Mouse (Mus musculus) kidney, adult 18-20 months (tissue): ENCODE measurements at regions not wholly inside any gene's neighbourhood (a gene's known extent, or its start where the extent isn't known, plus 50 kb on each side); places are given as distances from the start of the nearest gene placed in this dataset.

Experiments used
- DNase-seq: peaks from one replicate; pipeline ENCODE4 v3.0.0; 2021

DNA sequence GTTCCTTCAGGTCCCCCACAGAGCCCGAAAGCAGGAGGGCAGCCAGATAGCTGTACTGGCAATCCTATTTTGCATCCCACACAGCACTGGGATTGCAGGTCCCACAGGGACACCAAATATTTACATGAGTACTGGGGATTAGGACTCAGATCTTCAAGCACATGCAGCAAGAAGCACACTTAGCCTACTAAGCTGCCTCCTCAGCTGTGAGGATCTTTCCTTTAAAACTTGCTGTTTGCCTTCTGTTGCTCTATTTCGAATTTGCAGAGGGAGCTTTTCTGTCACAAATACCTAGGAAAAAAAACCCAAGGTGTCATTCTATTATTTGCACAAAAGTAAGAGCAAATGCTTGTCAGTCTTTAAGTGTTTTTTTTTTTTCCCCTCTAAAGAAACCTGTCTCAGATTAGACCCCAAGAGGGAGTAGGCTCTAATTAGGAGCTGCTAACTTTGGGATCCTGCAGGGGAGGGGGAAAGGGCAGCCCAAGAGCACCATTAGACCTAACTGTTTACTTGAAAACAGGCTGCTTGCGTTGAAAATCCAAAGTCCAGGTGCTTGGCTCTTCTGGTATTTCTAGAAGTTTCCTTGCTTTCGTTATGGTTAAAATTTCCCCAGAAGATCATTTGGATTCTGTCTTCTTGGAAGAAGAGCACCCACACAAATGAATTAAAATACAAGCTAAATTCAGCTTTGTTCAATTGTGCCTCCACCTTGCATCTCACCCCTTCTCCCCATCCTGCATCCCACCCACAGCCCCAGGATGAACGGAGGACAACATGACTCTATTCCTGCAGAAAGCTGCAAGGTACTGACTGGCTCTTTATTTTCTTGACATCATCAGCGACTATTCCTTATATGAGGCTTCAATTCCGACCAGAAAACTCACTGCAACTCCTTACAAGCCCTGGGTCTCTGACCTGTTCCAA is 215.5 kb downstream of the Kcnj2 start:
- DNase-seq = peak; percentile 21

DNA sequence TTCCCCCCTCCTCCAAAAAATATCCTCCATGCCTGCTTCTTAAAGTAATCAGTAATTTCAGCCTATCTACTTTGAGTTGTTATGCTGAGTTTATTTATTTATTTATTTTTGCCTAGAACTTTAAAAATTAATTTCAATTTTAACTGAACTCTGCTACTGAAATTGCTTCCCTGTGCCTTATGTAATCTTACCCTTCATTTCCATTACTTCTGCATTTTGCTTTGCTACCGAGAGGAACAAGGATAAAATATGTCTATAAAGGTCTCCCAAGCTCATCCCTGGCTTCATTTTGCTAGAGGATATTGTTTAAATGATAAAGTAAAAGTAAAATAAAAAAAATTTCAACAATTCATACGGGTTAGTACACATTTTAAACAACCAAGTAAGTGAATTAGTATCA is 216.3 kb downstream of the Kcnj2 start:
- no peak for DNase-seq

GRCm38 (mm10) chr11:111290537-111290936 is 224.6 kb downstream of the Kcnj2 start:
- no peak for DNase-seq

- DNase-seq = no peak
Measured at GRCm38 (mm10) chr11:111296309-111296721, 230.4 kb downstream of the Kcnj2 start.

DNA sequence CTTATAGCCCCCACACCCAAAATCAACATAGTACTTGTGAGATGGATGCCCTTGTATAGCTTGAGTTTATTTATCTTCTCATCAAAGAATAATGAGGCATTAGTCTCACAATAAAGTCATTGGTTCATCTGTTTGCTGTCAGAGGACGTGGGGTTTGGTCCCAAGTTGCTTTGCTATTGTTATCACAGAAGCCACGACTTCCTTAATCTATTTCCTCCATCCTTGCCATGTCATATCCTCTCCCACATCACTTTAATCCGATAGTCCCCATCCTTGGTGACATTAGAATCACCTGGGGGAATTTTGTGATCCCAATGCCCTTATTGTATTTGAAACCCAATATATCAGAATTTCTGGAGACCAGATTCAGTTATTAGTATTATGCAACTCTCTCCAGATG is 246.8 kb downstream of the Kcnj2 start:
- no peak for DNase-seq

GRCm38 (mm10) chr11:111313566-111313965 is 247.6 kb downstream of the Kcnj2 start:
- DNase-seq = no peak

DNA sequence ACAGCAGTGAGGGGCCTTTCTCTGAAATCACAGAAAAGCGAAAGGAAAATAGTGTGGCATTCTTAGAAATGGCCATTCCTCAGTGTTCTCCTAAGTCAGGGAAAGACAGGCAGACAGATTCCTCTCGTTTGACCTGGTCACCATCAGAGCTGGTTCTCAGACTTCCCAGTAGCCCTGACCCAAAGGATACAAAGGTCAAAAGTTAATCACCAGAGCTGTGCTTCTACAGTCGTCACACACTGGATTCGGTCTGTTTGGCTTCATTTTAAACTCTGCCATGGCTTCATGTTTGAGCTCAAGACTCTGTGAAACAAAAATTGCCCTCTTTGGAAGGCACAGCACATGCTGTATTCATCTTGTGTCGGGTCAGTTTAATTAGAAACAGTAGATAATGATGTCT is 255.6 kb downstream of the Kcnj2 start:
- no peak for DNase-seq

GRCm38 (mm10) chr11:111324453-111325010 is 258.6 kb downstream of the Kcnj2 start:
- no peak for DNase-seq

DNA sequence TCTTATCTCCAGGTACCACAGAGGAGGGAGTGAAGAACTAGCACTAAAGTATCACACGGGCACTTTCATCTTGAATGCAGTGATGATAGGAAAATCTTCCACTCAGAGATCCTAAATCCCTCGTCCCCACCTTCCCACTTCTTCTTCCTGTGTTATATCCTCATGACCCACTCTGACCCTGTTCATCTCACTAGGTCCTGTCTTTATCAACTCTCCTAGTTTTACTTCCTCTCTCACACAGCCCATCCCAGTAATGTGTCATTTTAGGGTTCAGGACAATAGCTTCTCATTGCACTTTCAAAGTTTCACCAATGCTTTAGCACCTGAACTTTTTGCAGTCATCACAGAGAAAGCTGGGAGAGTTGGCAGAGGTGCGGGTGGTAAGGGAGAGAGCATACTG is 261.0 kb downstream of the Kcnj2 start:
- no peak for DNase-seq

DNA sequence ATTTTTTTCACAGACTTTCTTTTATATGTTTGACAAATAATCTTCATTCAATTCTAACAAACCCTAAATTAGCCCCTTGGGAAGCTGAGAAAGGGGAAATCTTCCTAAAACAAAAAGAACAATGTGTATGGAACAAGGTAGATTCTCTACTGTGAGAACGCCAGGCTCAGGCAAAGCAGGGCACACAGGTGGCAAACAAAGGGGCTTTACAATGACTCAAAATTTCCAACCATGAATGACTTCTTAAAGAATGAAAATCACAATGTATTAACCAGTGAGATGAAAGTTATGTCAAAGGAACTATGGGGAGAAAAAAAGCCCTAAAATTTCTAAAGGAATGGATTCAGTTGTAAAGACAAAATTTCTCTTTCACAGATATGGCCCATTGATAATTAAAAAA is 262.3 kb downstream of the Kcnj2 start:
- no peak for DNase-seq

DNA sequence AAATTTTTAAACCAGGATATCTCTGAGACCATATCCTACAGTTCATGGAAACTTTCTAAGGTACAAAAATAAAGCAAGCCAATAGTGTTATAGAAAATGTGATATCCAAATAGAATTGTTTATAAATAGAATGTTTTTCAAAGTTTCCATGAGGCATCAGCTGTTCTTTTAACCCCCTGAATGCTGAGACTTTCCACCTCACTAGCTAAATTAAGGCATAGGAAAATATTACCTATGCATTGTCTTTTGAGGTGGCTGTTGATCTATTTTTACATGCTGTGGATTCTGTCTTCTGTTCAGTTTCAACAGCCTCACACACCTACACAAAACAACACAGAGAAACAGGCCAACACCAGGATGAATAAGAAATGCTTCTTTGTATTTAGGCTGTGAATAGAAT is 265.6 kb downstream of the Kcnj2 start:
- no peak for DNase-seq

GRCm38 (mm10) chr11:111333021-111333420 is 267.1 kb downstream of the Kcnj2 start:
- no peak for DNase-seq

GRCm38 (mm10) chr11:111347562-111347961 is 281.6 kb downstream of the Kcnj2 start:
- peak; percentile 23 for DNase-seq

GRCm38 (mm10) chr11:111350028-111350427 is 284.1 kb downstream of the Kcnj2 start:
- DNase-seq = no peak

GRCm38 (mm10) chr11:111363363-111363762 is 297.4 kb downstream of the Kcnj2 start:
- DNase-seq = no peak

GRCm38 (mm10) chr11:111377165-111377564 is 311.2 kb downstream of the Kcnj2 start:
- DNase-seq = no peak

DNA sequence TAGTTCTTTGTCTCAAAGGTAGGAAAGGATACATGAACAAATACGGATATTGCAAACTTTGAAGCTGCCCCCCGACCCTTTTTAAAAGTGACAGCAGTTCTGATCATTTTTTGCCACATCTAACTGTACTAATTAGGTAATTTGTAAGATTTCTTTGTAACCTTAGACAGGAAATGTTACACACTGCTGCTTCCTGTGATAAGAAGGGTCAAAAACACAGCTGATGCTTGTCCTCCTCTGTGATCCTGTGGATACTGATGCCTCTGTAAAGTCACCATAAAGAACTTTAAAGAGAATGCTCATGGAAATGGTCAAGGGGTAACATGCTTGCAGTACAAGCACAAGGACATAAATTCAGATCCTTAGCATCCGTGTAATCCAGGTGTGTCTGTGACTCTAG is 313.9 kb downstream of the Kcnj2 start:
- DNase-seq = no peak

DNA sequence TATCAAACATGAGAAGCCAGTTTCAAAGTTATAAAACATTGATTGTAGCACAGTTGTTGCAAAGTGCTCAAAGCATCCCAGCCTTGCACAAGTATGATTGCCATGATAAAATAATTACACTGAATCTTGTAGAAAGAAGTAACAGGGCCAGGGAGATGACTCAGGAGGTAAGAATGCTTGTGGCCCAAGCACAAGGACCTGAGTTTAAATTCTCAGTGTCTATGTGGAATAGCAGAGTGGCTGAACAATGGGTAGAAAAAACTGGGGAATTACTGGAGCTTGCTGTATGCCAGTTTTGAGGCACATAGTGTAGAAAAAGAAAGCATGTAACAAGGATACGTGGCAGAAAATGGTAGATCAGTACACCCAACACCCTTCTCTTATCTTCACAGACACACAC is 332.7 kb downstream of the Kcnj2 start:
- no peak for DNase-seq

- no peak for DNase-seq
Measured at GRCm38 (mm10) chr11:111409266-111409665, 343.3 kb downstream of the Kcnj2 start.

DNA sequence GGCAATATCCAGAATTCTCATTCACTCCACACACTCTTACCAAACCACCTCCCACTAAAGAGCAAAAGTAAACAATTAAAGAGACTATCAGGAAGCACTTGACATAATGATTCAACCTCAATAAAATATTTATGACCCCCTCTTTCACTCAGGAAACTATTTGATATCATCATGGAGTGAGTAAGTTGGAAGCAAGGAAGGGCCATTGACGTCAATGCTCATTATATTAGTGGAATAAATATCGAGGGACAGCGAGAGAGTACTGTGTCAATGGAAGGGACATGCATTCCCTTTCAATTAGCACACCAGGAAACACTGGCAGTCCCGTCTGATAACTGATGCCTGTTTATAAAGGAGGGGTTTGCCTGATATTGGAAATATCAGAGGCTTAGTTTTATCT is 358.9 kb downstream of the Kcnj2 start:
- no peak for DNase-seq

DNA sequence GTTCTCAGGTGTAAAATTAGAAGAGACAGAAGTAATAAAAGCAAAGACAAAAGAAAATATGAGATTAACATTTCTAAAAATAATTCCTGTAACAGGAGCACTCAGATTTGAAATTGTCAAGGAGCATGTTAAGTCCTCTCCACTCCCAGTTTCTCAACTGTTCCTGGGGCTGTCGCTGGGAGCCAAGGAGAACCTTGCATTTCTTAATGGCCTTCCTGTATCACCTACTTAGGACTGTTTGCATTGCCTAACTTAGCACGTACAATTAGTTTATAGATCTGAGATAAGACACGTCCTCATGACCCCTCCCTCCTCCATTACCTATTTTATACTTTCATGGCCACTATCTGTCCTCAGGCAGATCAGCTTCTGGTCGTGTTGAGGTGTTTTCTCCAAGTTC is 360.8 kb downstream of the Kcnj2 start:
- DNase-seq = no peak

DNA sequence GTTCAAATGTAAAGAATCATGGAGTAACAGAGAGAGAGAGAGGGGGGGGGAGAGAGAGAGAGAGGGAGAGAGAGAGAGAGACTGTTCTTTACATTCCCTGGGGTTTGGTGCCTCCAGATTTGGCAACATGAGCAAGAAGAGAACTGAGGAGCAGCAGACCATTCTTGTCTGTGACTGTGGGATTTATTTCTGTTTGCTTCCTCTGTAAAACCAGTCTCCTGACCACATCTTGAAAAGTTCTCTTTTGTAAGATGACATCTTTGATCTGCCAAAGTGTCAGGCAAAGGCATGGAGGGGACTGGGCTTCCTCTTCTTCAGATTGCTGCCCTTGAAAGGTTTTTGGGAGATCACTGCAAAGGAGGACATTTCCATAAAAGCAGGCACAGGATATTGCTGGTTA is 376.3 kb downstream of the Kcnj2 start:
- no peak for DNase-seq

DNA sequence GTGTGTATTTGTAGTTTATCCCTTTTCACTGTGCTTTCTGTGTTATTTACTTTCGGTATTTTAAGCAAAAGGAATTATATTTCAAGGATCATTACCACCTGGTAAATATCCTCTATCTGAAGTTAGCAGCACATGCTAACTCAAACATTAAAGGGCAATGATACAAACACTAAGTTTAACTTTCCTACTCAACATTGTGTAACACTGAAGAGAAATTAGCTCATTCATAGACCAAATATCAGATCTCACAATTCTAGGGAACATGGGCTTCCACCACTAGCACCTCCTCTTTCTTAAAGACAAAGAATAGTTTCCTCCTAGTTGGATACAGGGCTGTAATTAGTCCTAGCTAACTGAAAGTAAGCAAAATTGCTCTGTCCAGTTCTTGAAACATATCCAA is 377.4 kb downstream of the Kcnj2 start:
- DNase-seq = no peak

GRCm38 (mm10) chr11:111444791-111445190 is 378.8 kb downstream of the Kcnj2 start:
- no peak for DNase-seq

DNA sequence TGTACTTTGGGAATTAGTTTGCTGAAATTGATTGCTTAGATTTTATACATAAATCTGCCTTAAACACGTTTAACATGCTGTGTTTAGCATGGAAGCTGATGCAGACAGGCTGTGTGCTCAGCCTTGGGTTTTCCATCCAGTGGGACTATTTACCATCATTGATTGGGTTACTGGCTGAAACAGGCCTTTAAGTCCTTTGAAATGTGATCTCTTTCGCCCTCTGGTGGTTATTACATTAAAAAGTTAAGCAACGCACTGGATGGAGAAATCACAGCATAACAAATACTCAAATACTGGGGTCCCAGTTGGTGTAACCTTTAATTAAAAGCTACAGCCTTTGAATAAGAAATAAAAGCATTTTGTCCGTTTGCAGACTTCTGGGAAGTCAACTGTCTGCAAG is 379.8 kb downstream of the Kcnj2 start:
- no peak for DNase-seq
